Mouse (Mus musculus) testis, postnatal 14 days (tissue): ENCODE measurements around the gene Car10.

Experiments used
- DNase-seq: peaks from one replicate; pipeline ENCODE4 v3.0.0; 2021; ENCODE audit warnings: low spot score

The Car10 gene

DNA sequence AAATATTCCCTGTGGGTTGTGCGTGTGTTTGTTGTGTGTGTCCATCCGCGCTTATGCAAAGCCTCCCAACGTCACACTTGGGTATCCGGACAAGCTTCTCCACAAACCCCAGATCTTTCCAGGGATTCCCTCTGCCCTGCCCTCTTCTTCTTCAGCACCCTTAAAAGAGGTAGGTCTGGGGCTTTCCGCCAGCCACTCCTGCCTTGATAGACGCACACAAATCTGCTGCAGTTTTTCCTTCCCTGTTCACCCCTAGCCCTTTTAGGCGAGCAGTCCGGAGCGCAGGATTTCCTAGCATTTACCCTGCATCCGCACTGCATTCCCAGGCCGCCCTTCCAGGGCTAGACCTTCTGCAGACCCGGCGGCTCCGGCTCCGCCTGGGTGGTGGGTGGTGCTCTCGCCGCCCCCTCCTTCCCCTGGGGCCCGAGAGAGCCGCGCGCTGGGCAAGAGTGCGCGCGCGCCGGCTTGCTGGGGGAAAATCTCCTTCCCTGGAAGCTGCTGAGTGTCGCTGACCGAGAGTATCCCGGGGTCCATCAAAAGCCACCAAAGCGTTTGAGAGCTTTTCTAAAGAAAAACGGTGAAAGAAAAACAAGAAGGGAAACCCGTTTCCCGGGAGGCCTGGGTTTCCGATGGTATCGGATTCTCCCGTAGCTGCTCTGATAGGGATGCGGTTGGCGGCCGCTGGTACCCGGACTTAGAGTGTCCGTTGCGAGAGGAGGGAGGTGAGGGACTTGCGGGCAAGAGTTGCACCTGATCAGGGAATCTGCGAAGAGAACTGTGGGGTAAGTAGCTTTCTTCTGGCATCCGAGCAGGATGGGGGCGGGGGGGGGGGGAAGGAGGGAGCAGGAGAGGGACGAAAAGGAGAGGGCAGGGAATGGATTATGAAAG is at the start of gene Car10:
Car10 (plus strand) TSS at position 88 of the 888 bp plus-strand sequence.
- peak; percentile 3 for DNase-seq

DNA sequence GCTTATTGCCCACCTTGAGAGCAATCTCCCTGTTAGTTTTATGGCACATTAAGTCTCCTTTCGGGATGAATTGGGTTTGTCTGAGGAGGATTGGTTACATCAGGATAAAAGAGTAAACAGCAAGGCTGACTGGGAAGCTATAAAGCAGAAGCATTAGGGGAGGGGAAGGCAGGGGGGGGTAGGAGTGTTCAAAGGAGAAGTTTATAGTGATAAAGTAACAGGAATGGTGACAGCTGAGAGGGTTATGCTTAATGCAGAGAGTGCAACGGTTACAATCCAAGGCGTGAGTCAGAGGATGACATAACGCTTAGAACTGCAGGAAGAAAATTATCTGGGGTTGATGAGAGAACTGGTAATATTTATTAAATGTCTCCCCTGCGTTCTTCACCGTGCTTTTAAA is 32.8 kb upstream of the Car10 start:
- DNase-seq, result no peak

DNA sequence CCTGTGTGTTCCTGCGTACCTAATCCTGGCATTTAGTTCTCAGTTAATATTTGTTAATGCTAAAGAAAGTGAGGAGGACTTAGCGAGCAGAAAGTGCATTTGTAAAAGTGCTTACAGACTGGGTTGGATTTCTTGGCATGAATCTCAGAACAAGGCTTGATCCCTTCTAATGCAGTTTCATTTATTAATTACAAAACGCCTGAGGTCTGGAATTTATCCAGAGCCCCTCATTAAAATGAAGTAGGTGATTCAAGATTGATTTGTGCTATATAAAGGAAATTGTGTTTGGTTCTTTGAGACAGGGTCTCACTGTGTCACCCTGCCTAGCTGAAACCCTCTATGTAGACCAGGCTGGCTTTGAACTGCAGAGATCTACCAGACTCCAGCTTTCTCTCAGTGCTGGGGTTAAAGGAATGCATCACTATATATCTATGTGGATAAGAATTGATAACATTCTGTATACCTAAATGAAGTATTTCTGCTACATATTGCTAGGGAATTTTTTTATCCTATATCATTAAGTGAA is 32.1 kb upstream of the Car10 start:
- DNase-seq, result no peak

DNA sequence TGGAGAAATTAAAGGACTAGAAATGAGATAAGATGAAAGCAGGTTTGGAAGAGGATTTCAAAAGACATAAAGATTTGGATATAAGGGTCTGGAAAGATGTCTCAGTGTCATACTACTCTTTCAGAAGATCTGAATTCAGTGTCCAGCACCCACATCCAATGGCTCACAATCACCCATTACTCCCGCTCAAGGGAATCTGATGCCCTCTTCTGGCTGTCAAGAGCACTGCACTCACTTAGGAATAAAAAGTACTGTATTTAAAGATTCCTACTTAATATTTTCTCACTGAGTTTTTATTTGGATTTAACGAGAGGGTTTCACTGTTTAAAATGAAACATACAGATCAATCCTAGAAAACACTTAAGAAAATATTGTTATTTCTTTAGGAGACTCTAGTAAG is 2.2 kb upstream of the Car10 start:
- no peak for DNase-seq

DNA sequence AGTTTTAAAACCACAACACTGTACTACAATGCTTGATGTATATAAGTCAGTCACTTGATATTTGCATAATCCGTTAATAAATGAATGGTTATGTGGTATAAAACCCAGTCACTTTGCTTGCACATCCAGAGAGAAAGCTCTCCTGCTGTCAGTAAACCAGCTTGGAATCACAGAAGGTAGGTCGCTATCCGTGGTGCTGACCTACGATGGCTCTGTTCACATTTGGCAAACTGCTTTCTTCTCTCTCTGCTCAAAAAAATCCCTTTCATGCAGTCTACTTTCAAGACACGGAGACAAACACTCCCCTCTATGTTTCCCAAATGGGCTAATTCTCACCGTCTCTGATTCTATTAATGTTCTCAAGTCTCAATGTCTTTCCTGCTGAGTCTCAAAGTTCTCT is 827 bp upstream of the Car10 start:
- peak; percentile 38 for DNase-seq

DNA sequence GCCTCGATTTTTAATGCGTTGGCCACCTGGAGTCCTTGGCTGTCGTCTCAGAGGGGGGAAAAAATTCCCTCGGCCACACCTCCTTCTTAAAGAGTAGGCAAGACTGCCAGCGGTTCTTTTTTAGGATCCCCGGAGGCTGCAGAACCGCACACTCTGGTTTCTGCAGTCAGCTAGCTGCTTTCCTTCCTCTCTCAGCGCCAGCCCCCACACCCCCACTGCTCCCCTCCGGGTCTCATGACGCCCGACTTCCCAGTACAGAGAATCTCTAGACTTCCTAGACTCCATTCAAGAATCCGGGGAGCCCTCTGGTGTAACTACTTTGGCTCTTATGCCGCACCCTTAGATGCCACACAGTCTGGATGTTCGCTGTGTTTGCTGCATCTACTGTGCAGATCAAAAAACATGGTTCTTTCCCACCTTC is 387 bp upstream of the Car10 start:
- no peak for DNase-seq

DNA sequence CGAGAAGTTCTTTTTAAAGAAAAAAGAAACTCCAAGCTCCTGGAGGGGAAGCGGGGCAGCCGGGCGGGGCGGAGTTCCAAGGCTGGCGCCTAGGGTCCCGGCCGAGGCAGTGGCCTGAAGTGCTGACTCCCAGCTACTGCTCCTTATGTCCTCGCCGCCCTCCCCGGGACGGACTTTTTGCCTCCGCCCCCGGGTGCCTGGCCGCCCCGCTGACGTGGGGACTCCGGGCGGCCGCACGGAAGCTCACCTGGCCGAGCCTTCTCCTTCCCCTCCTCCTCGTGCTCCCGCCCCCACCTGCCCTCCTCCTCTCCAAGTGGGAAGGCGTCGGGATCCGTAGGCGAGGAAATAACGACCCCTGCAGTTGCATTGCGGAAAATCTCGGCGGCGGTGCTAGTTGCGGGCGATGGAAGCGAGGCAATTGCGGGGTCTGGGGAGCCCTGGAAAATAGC is 1.1 kb downstream of the Car10 start:
- DNase-seq, result no peak

DNA sequence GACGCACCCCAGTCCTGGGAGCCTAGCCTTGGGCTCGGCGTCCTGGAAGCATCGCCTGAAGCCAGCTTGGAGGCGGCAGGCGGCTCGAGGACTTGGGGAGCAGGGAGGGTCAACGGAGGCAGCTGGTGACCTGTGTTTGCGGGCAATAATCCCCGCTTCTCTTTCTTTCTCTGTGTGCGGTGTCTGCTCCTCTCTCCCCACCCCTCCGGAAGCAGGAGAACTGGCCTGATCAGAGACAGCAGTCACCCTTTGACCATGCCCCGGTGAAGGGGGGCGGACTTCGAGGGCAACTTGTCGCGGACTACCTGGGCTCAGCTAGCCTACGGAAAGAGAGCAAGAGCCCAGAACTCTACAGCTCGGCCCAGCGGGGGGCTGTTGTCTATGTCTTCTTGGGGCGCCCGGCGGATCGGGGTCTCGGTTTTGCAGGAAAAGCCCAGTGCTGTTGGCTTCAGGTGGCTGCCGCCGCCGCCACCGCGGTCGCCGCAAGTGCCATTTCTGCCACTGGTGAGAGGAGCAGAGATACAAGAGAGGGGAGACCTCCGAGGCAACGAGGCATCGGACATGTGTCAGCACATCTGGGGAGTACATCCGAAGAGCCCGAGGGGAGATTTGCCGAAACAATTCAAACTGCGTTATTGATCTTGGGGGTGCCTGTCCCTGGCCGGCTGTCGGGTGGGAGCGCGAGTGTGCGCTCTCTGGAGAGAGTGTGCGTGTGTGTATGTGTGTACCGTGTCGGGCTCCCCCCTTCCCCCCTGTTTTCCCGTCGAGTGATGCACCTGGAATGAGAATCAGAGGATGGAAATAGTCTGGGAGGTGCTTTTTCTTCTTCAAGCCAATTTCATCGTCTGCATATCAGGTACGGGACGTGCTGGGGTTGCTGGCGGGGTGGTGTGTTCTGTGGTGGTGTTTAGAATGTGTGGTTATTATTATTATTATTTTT is 1.9 kb downstream of the Car10 start:
- DNase-seq, result no peak

DNA sequence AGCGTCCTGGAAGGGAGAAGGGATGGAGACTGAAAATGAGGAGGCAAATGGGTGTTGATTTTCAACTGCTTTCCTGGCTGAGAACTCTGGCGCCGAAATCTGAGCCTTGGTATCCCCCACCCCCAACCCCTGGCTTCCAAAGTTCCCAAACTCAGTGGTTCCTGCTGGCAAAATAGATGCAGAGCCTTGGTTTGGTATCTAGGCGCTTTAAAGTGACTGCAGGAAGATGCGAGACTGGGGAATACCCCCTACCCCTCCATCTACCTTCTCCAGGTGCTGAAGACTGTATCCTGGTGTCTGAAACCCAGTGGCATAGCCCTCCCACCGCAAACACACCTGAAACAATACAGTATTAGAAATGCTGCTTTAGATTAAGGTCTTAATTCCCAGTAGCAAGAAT is 2.8 kb downstream of the Car10 start:
- DNase-seq, result no peak

DNA sequence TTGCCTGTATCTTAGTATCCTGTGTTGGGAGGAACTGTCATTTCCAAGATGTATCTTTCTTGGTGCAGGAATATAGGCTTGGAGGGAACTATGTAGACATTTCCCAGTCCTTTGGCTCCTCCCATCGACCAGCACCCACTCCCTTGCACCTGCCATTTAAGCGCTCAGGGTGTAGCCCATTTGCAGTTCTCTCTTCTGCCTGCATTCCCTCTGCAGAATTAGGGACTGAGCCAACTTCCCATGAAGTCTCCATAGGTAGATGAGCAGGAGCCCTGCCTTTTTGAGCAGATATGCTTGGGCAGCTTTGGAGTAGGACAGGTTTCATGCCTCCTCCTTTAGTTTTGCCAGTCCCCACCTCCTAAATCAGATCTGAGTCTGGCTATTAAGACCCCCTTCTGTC is 3.3 kb downstream of the Car10 start:
- DNase-seq, result no peak

DNA sequence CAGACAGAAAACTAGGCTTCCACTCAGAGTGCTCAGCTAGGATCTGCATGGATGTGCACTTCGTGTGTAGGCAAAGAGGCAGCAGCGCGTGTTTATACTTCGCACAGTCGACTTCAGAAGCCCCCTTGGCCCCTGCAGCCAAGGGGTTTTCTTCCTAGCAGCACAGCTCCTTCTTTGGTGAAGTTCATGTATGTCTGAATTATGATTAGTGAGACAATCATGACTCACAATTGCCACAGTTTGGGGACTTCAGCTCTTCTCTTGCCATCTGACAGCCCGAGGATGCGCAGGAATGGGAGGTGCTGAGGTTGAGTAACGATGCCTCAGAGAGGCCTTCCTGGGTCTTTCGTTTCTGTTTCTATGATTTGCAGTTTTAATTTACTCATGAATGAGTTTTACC is 4.5 kb downstream of the Car10 start:
- DNase-seq, result no peak

DNA sequence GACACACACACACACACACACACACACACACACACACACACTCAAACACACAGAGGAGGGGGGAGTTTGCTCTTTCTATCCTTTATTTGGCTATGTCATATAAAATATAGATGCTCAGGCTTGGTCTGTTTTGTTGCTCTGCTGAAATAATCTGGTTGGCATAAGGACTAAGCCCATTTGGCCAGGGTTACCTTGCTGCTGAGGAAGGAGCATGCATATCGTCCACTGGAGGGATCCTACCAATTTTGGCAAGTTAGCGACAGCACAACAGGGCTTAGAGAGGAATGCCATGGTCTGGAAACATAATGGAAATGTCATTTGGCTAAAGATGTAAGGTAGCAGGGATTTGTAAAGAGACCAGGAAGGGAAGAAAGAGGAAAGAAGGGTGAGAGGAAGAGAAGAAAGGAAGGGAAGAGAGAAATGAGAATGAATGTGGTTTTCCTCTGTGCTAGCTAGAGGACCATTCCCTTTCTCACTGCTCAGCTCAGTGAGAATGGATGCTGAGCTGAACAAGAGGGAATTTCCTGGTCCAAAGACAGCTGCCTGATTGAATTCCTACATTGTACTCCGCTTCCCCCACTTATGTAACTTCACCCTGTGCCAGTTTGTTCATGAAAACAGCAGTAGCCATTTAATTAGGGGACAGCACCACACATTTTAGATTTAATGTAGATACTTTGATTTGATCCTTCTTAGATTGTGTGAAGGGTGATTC is 5.4 kb downstream of the Car10 start:
- no peak for DNase-seq

DNA sequence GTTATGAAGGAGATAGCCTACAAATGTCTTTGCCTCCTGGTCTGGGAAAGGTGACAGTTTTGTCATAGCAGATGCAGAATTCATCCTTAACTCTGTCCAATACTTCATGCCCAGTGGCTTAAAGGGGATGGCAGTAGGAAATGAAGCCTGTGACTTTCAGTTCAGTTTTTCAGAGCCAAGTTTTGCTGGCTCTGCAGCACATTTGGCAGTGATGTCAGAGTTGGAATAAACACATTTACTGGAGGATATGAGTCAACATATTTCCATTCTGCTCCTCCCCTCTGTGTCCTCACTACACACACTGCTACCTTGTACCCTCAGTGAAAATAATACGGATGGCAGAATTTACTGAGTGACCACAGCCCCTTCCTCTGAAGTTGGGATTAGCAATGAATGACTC is 11.6 kb downstream of the Car10 start:
- no peak for DNase-seq

DNA sequence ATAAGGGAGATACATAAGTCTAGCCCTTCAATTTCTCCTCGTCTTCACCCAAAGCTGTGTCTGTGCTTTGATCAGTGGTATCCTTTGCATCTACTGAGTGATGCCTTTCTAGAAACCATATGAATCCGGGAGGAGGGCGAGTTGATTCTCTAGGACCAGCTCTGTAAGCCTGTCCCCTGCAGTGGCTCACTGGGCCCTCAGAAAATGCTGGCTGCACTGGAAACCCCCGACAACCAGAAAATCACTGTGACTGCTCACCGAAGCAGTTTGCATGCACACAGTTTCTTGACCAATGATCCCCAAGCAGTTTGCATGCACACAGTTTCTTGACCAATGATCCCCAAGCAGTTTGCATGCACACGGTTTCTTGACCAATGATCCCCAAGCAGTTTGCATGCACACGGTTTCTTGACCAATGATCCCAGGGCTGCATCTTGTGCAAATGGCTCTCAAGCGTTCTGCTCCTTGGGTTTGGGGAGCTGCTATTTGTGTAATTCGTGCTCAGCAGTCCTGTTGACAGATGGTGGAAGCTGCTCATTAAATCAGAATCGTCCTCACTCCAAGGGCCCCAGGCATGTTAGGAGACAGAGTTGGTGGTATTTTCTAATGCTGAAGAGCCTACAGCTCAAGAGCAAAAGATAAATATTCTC is 23.1 kb downstream of the Car10 start:
- no peak for DNase-seq

DNA sequence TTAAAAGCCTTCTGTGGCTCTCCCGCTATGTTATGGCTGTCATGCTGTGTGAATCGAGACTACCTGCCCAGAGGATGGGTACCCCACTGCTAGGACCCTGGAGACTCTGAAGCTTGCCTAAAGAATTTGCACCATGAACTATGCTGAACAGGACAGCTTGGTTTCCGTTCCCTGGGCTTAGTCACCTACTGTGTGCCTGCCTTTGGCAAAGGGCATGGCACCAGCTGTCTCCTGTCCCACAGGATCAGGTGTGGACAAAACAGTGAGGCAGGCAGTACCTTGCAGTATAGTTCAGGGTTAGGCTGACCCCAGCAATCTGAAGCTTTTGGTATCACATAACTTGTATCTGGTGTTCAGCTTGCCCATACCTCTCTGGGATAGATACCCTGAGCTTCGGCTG is 25.9 kb downstream of the Car10 start:
- DNase-seq, result no peak

DNA sequence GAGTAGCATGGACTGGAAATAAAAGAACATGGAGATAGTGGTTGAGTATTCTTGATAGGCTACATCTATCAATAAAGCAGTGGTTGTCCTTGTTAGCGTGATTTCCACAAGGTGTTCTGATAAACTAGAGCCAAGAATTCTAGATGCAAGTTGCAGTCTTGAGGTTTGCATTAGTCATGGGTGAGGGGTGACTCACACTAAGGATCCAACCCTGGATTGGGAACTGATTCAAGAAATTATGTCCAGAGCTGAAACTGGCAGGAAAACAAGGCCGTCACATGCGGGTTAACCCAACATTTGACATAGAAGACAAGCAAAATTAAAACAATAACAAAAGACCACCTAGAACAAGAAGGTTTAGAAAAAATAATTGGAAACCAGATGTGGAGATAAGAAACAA is 28.6 kb downstream of the Car10 start:
- no peak for DNase-seq

DNA sequence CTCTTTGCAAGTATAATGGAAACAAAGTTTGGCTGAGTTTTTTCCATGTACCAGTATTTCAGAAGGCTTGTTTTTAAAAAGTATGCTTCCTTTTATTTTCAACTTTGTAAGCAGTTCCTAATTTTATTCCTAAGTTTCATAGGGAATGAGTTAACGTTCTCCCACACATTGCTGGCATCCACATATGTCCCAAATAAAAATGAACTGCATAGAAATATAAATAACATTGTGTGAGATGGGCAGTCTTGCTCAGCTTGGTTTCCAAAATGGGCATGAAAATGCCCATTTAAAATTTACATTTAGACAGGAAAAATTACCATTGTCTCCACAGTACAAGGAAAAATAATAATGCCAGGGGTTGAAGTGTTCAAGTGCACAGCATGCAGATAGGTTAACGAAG is 30.7 kb downstream of the Car10 start:
- DNase-seq, result no peak

DNA sequence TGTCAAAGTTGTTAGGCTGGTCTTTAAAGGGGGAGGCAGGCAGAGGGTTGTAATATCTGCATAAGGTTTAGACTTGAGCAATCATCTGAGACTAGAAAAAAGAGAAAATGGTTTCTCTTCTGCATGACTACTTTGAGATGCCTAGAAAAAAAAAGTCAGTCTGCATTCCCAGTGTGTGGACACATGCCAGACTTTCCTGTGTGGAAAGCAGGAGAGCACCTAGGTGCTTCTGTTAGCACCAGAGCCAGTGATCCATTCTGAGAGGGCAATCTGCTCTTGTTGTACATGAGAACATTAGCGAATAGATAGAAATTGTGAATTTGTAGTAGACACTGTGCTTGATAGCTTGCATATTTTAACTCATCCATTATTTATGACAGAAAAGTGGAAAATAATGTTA is 40.0 kb downstream of the Car10 start:
- DNase-seq, result no peak

DNA sequence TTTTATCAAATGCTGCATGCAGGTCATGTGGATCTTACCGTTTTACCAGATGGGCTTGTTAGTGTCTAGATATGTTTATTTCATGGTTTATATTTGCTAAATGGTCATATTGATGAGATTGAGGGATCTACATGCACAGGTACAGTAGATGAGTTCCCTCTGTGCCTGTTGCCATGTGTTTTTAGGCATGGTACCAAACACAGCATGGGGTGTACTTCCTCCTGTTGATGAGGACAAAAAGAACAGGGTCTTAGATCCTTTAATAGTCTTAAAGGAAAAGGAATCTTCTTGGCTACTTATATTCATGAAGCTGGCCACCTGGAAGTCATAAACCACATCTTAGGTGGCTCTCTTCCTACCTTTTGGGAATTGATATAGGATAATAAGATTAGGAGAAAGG is 43.9 kb downstream of the Car10 start:
- DNase-seq, result no peak

DNA sequence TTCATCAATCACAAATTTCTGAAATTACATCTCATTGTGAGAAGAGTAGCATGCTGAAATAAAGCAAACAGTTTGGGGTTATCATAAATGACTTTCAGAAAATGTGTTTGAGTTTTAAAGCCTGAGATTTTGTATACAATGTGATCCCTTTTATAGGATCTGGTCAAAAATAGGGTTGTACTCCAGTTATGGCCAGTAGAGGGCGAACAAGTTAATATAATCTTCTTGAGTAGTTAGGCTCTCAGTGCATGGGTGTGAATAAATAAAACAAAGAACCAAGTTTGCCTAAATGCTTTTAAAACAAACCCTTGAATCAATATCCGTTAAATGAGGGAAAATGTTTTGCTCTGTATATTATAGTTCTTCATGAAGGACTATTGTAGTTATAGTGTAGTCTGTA is 46.7 kb downstream of the Car10 start:
- no peak for DNase-seq

DNA sequence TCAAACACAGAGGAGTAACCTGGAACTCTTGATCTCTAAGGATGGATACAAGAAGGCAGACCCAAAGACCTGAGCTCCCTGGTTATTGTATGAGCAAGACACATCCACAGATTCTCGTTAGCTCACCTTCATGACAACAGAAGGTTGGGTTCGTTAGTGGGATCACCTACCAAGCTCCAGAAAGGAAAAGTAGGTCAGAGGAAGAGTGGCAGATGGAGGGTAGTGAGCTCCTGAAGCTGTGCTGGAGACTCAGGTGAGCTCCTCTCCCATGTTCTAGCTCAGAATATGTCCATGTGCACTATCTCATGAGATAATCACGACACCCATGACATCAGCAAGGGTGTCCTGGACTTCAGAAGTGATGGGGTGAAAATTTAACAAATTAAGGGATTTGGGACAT is 57.1 kb downstream of the Car10 start:
- DNase-seq, result no peak

DNA sequence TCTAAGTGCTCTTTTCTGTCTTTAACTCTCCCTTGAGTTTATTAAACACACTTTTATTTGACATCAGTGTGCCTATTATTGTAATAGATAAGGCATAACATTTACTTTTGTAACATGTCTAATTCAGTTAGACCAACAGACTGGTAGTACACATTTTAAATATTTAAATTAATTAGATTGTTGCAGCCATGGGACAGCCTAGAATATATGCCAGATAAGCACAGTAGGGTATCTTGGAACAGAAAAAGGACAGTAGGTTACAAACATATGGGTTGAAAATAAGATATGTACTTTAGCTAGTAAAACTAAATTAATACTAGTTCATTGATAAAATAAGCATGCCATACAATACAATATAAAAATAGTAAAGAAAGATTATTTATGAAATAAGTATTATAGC is 74.6 kb downstream of the Car10 start:
- DNase-seq, result no peak
